Mouse (Mus musculus) ES-Bruce4 (cell line): Measurements from ENCODE around the gene Polr2i.

Experiments
- CTCF ChIP-seq: IDR thresholded peaks from one replicate; pipeline ENCODE4 v1.8.1; 2011; ENCODE audit warnings: low read depth, low read length
- EP300 ChIP-seq: IDR thresholded peaks from 2 replicates; pipeline ENCODE4 v1.6.1; 2011; ENCODE audit warnings: low read depth, low read length; ENCODE audit not compliant: insufficient read depth
- POLR2A ChIP-seq: IDR thresholded peaks from one replicate; pipeline ENCODE4 v1.8.1; 2011; ENCODE audit warnings: low read length; ENCODE audit not compliant: insufficient read depth

DNA sequence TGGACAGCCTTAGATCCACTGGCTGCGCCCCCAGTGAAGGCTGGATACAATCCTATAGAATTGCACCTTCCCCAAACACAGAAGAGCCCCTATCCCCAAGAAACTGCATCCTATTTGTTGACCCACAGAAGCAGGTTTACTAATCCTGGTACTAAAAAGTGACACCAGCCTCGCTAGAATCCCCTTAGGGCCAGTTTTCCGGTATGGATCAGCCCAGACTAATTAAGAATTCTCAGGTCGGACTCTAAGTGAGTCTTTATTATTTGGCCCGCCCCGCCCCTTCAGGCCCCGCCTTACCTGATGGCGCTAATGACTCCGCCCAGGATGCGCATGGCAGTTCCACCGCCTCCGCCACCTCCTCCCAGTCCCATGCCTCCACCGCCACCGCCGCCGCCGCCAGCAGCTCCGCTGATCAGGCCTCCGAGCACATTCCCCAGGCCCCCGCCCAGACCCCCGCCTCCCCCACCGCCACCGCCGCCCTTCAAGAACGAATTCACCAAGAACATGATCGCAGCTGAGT lies 38.1 kb upstream of the Polr2i start:
- TF ChIP-seq EP300 (0 out of 2 replicates have a peak, but pooled peaks have one; percentile 36), CTCF (no peak), POLR2A (peak; percentile 43)
